Mouse (Mus musculus) erythroblast, embryonic 14.5 days (primary cell): Measurements from ENCODE around the gene Tymp. TPM values are rescaled to one million over a fixed set of nuclear protein-coding genes. Genes with fewer than 3 reads are reported as not detected.

Source experiments
- H3K27me3 ChIP-seq: 2 replicates; pipeline ENCODE4 v1.6.1; 2012; ENCODE audit warnings: inconsistent platforms; ENCODE audit not compliant: control insufficient read depth
- H3K36me3 ChIP-seq: 2 replicates; pipeline ENCODE4 v1.6.1; 2012; ENCODE audit warnings: mild to moderate bottlenecking, inconsistent platforms; ENCODE audit not compliant: control insufficient read depth
- H3K4me1 ChIP-seq: 2 replicates; pipeline ENCODE4 v1.6.1; 2012; ENCODE audit warnings: inconsistent platforms; ENCODE audit not compliant: control insufficient read depth
- H3K4me3 ChIP-seq: replicated peaks from 2 replicates; pipeline ENCODE3; 2012; ENCODE audit warnings: moderate library complexity, mild to moderate bottlenecking, inconsistent platforms
- H3K9me3 ChIP-seq: 2 replicates; pipeline ENCODE4 v1.6.1; 2012; ENCODE audit warnings: low read length, inconsistent platforms, mixed read lengths; ENCODE audit not compliant: control insufficient read depth
- GATA1 ChIP-seq: IDR thresholded peaks from 2 replicates; pipeline ENCODE4 v1.6.1; 2012; ENCODE audit warnings: low read length, inconsistent platforms, mixed read lengths
- TAL1 ChIP-seq: IDR thresholded peaks from 3 replicates; pipeline ENCODE4 v1.6.1; 2012; ENCODE audit warnings: low read length, inconsistent platforms, mixed read lengths
- polyA plus RNA-seq: library from polyadenylated mRNA; stranded (reverse); fragments of >175 nt; gene quantifications from 2 replicates; pipeline ENCODE4 v1.2.3, GENCODE M21; 2012

Gene Tymp
- polyA plus RNA-seq, 1 experiment = 0.17 TPM

- Histone ChIP-seq H3K36me3 (no peaks in the 10 kb centered on the region), H3K9me3 (no peaks in the 10 kb centered on the region), H3K27me3 (peaks cover 29% of the 10 kb centered on the region), H3K4me1 (peaks cover 25% of the 10 kb centered on the region), H3K4me3 (peak within 1 kb of the TSS; percentile 63)
- TF ChIP-seq GATA1 = no peak
- TF ChIP-seq TAL1 = no peak
Measured at GRCm38 (mm10) chr15:89322670-89323522, 53.9 kb downstream of the Tymp start, which contains the start of gene Adm2. TSS of gene Adm2 (plus strand) at chr15:89322720.

Other genes starting within 250 kb of the Tymp start
- 0.33 and 0.64 TPM in 2 replicates for gene Hdac10, start 248.3 kb downstream of the Tymp start, polyA plus RNA-seq
- gene Mapk12, start 236.3 kb downstream of the Tymp start, polyA plus RNA-seq = 0.02 and 0.03 TPM in 2 replicates
- 0.02 TPM in 1 of 2 replicates, not detected in the other for gene Mapk11, start 227.4 kb downstream of the Tymp start, polyA plus RNA-seq
- gene Plxnb2, start 196.3 kb downstream of the Tymp start, polyA plus RNA-seq = 0.86 and 1.1 TPM in 2 replicates
- 0.62 and 0.88 TPM in 2 replicates for gene Dennd6b, start 180.5 kb downstream of the Tymp start, polyA plus RNA-seq
- 9.5 and 14.5 TPM in 2 replicates for gene Ppp6r2, start 165.5 kb downstream of the Tymp start, polyA plus RNA-seq
- gene Sbf1, start 61.7 kb downstream of the Tymp start, polyA plus RNA-seq = 28.7 and 42.5 TPM in 2 replicates
- gene Adm2, start 54.3 kb downstream of the Tymp start, polyA plus RNA-seq = 0.27 and 0.53 TPM in 2 replicates
- gene Miox, start 42.6 kb downstream of the Tymp start, polyA plus RNA-seq = not detected in 2 replicates
- gene Lmf2, start 21.4 kb downstream of the Tymp start, polyA plus RNA-seq = 29.8 and 31.5 TPM in 2 replicates
- 17.1 and 19.8 TPM in 2 replicates for gene Ncaph2, start 21.3 kb downstream of the Tymp start, polyA plus RNA-seq
- 0.47 and 0.81 TPM in 2 replicates for gene Sco2, start 3.2 kb downstream of the Tymp start, polyA plus RNA-seq
- gene Odf3b, start 2.2 kb upstream of the Tymp start, polyA plus RNA-seq = 0.44 and 0.65 TPM in 2 replicates
- gene Klhdc7b, start 7.9 kb upstream of the Tymp start, polyA plus RNA-seq = not detected in 2 replicates
- gene Syce3, start 33.5 kb upstream of the Tymp start, polyA plus RNA-seq = not detected in 2 replicates
- 0.08 TPM in 1 of 2 replicates, not detected in the other for gene Cpt1b, start 48.8 kb upstream of the Tymp start, polyA plus RNA-seq
- 0.03 and 0.05 TPM in 2 replicates for gene C730034F03Rik, start 52.5 kb upstream of the Tymp start, polyA plus RNA-seq
- 0.08 and 0.15 TPM in 2 replicates for gene Gm44502, start 52.7 kb upstream of the Tymp start, polyA plus RNA-seq
- gene Chkb, start 52.9 kb upstream of the Tymp start, polyA plus RNA-seq = 19.2 and 20.4 TPM in 2 replicates
- not detected in 2 replicates for gene Mapk8ip2, start 76.9 kb upstream of the Tymp start, polyA plus RNA-seq
- 0.30 and 0.59 TPM in 2 replicates for gene Arsa, start 100.4 kb upstream of the Tymp start, polyA plus RNA-seq
- 0.08 and 0.16 TPM in 2 replicates for gene Shank3, start 122.6 kb upstream of the Tymp start, polyA plus RNA-seq
- not detected in 2 replicates for gene Acr, start 191.3 kb upstream of the Tymp start, polyA plus RNA-seq
- gene Rabl2, start 214.9 kb upstream of the Tymp start, polyA plus RNA-seq = 0.17 and 0.28 TPM in 2 replicates